Mouse (Mus musculus): Measurements from ENCODE around the gene Cutc.
A peak's percentile ranks its signal among the peaks of the same experiment; 100 is the strongest.

- TF ChIP-seq MAZ (IDR thresholded peaks at IDR 0.05; ENCODE audit: low read depth, low read length) (no peak), POLR2A (IDR thresholded peaks at IDR 0.05; ENCODE audit: control insufficient read depth in 1 of 2, insufficient read depth in 1 of 2, low read depth in 1 of 2, low read length in 2 of 2, poor library complexity in 1 of 2) (no peak), CTCF (IDR thresholded peaks at IDR 0.05 in 2 of 3, conservative IDR thresholded peaks at IDR 0.05 in 1 of 3; ENCODE audit: control insufficient read depth in 1 of 3, insufficient read depth in 1 of 3, low read depth in 2 of 3, low read length in 3 of 3, poor library complexity in 1 of 3, severe bottlenecking in 1 of 3) (peak in 2 of 3 experiments; percentile 21 to 48; a peak in 4 of 6 replicates), UBTF (IDR thresholded peaks at IDR 0.05; ENCODE audit: borderline replicate concordance, insufficient read depth, low read depth, low read length) (no peak), TBP (IDR thresholded peaks at IDR 0.05; ENCODE audit: low read depth, low read length) (no peak), SIN3A (IDR thresholded peaks at IDR 0.05; ENCODE audit: low read length) (no peak)
Measured at GRCm38 (mm10) chr19:43761543-43762256, 8.9 kb downstream of the Cutc start.
